Mouse (Mus musculus) fibroblast of lung, adult 2 months (primary cell): Measurements from ENCODE around the gene Tnr.
A peak's percentile ranks its signal among the peaks of the same experiment; 100 is the strongest.

Source experiments
- DNase-seq: peaks from one replicate; pipeline ENCODE4 v3.0.0-alpha.2; 2011; ENCODE audit warnings: low read depth

The Tnr gene

GRCm38 (mm10) chr1:159566046-159566445 lies 42.5 kb downstream of the Tnr start:
- DNase-seq = no peak

- no peak for DNase-seq
These were observed 43.6 kb downstream of the Tnr start for GRCm38 (mm10) chr1:159567171-159567570.

GRCm38 (mm10) chr1:159570270-159570669 lies 46.7 kb downstream of the Tnr start:
- DNase-seq = no peak

GRCm38 (mm10) chr1:159570831-159571230 lies 47.3 kb downstream of the Tnr start:
- no peak for DNase-seq

GRCm38 (mm10) chr1:159571951-159572350 lies 48.4 kb downstream of the Tnr start:
- DNase-seq = no peak

GRCm38 (mm10) chr1:159573116-159573515 lies 49.5 kb downstream of the Tnr start:
- no peak for DNase-seq

GRCm38 (mm10) chr1:159574661-159575060 lies 51.1 kb downstream of the Tnr start:
- DNase-seq = no peak

GRCm38 (mm10) chr1:159576246-159576645 lies 52.7 kb downstream of the Tnr start:
- DNase-seq = no peak

- DNase-seq = no peak
These were observed 54.8 kb downstream of the Tnr start for GRCm38 (mm10) chr1:159578391-159578790.

- no peak for DNase-seq
These were observed 56.9 kb downstream of the Tnr start for GRCm38 (mm10) chr1:159580335-159580921.

- DNase-seq = no peak
These were observed 60.3 kb downstream of the Tnr start for GRCm38 (mm10) chr1:159583877-159584276.

GRCm38 (mm10) chr1:159588741-159589140 lies 65.2 kb downstream of the Tnr start:
- no peak for DNase-seq

GRCm38 (mm10) chr1:159594099-159595058 lies 70.8 kb downstream of the Tnr start:
- DNase-seq = no peak

GRCm38 (mm10) chr1:159595729-159596128 lies 72.2 kb downstream of the Tnr start:
- DNase-seq = no peak

- no peak for DNase-seq
These were observed 73.1 kb downstream of the Tnr start for GRCm38 (mm10) chr1:159596640-159597039.

GRCm38 (mm10) chr1:159613561-159613960 lies 90.0 kb downstream of the Tnr start:
- DNase-seq = no peak

GRCm38 (mm10) chr1:159614062-159614601 lies 90.6 kb downstream of the Tnr start:
- DNase-seq = no peak

GRCm38 (mm10) chr1:159614644-159615431 lies 91.3 kb downstream of the Tnr start:
- DNase-seq = no peak

GRCm38 (mm10) chr1:159615686-159616085 lies 92.1 kb downstream of the Tnr start:
- DNase-seq = no peak

GRCm38 (mm10) chr1:159619205-159619604 lies 95.6 kb downstream of the Tnr start:
- no peak for DNase-seq

GRCm38 (mm10) chr1:159621321-159621720 lies 97.8 kb downstream of the Tnr start:
- DNase-seq = peak; percentile 0

GRCm38 (mm10) chr1:159629119-159629518 lies 105.5 kb downstream of the Tnr start:
- DNase-seq = no peak
